Mouse (Mus musculus) heart, embryonic 16.5 days (tissue): ENCODE results near the gene Zfp933. TPM values are rescaled to one million over a fixed set of nuclear protein-coding genes. Genes with fewer than 3 reads are reported as not detected.

Experiments used
- ATAC-seq: fragments of 200-750 bp; cut with Nextera tagmentation; replicated peaks from 2 replicates; pipeline ENCODE4 v1.8.0; 2017; ENCODE audit warnings: moderate number of reproducible peaks; ENCODE audit not compliant: insufficient read depth, low FRiP score; ENCODE audit errors: extremely low read depth
- H3K27ac ChIP-seq: fragments of 300-500 bp; sonication (generic); 2 replicates; pipeline ENCODE4 v1.5.1; 2014; ENCODE audit warnings: mild to moderate bottlenecking, low read length, control low read depth, moderate library complexity
- H3K27me3 ChIP-seq: fragments of 300-500 bp; sonication (generic); 2 replicates; pipeline ENCODE4 v1.6.1; 2014; ENCODE audit warnings: low read length, mixed read lengths; ENCODE audit not compliant: control insufficient read depth, insufficient read depth
- H3K36me3 ChIP-seq: fragments of 300-500 bp; sonication (generic); 2 replicates; pipeline ENCODE4 v1.6.1; 2014; ENCODE audit not compliant: control insufficient read depth, insufficient read depth
- H3K4me1 ChIP-seq: fragments of 300-500 bp; sonication (generic); 2 replicates; pipeline ENCODE4 v1.6.1; 2014; ENCODE audit warnings: low read length, mixed read lengths; ENCODE audit not compliant: control insufficient read depth, insufficient read depth
- H3K4me2 ChIP-seq: fragments of 300-500 bp; sonication (generic); 2 replicates; pipeline ENCODE4 v1.6.1; 2014; ENCODE audit warnings: low read depth, mild to moderate bottlenecking, control low read depth, low read length
- H3K4me3 ChIP-seq: fragments of 300-500 bp; sonication (generic); 2 replicates; pipeline ENCODE4 v1.5.1; 2014; ENCODE audit warnings: mild to moderate bottlenecking, control low read depth, low read length
- H3K9ac ChIP-seq: fragments of 300-500 bp; sonication (generic); 2 replicates; pipeline ENCODE4 v1.6.1; 2014; ENCODE audit warnings: low read length, control low read depth
- H3K9me3 ChIP-seq: fragments of 300-500 bp; sonication (generic); replicated peaks from 2 replicates; pipeline ENCODE4 v1.6.1; 2016; ENCODE audit warnings: low read length; ENCODE audit not compliant: control insufficient read depth
- WGBS: fragments of 180-500 bp; shearing (Covaris S2); extraction: QIAGEN DNeasy Blood & Tissue Kit; methylation state at CpG from one replicate; pipeline ENCODE4 v1.1.7; 2014; 5-methylcytosine and 5-hydroxymethylcytosine counted together
- polyA plus RNA-seq: library from polyadenylated mRNA; unstranded; fragments of >200 nt; fragmentation: Nextera tagmentation; extraction: Ambion mirVana; gene quantifications from 2 replicates; pipeline ENCODE4 v1.2.1, GENCODE M21; 2015

Zfp933 gene
- 4.7 and 5.2 TPM in 2 replicates for polyA plus RNA-seq

DNA sequence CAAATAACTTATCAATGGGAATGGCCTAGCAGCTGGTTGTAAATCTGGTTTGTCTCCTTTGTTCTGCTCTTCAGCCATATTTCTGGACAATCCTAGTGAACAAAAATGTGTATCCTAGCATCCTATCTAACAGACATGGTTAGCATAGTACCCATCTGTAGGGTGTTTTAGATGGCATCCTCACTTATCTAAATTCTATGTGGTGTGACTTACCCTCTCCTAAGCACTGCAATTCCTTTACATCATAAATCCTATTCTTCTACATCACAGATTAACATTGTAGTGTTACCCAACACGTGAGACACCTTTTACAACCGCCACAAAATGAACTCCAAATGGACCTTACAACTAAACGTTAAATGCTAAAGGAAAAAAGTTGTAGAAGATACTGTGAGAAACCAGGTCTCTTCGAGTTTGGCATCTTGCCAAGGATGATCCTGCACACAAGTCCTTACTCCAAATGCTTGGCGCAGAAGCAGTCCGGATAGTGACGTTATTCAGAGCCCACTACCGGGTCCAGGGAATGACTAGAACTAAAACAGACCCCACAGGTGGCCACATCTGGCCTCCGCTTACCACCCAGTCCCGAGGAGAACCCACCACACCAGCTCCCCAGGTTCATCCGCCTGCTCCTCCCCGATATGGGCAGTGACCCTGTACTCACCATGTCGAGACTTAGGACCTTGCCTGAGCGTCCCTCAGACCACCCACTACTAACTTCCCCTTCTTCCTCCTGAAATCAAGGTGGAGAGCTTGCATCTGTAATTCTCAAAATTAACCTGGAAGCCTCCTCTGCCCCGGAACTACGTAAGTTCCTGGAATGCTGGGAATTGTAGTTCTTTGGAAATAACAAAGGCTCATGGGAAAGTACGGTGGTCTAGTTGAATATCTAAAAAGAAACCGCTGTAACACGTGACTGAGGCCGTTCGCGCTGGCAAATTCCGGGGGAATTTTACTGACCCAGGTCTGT, at the start of gene Zfp933:
TSS of gene Zfp933 (minus strand) at position 753 of the 970 bp plus-strand sequence.
- no peaks in the 10 kb centered on the region for H3K27me3 ChIP-seq
- H3K9ac ChIP-seq: peak within 1 kb of the TSS; percentile 85
- no peaks in the 10 kb centered on the region for H3K9me3 ChIP-seq
- peak within 1 kb of the TSS; percentile 55 for H3K27ac ChIP-seq
- peaks cover 13% of the 10 kb centered on the region for H3K4me1 ChIP-seq
- peak; percentile 92 for ATAC-seq
- peak within 1 kb of the TSS; percentile 69 for H3K4me3 ChIP-seq
- H3K36me3 ChIP-seq: peaks cover 10% of the 10 kb centered on the region
- WGBS: 2% methylated on average over 23 of the region's 23 CpGs
- H3K4me2 ChIP-seq: peak within 1 kb of the TSS; percentile 81

DNA sequence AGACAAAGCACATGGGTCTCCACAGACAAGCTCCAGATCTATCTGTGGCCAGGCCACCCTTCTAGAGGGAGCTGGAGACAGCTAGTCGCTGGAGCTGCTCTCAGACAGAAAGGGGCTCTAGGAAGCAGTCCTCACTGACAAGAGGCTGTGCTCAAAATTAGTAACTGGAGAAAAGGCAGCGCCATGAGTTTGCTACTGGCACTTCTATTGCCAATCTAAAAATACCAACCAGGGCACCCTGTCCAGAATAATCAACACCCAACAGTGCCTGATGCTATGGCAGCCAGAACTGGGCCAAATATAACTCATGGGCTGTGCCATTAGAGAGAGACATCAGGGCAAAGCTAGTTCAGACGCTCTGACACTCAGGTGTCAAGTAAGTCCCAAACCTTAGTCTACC, 49.2 kb upstream of the Zfp933 start:
- Histone ChIP-seq H3K4me1 (peaks cover 53% of the 10 kb centered on the region), H3K9ac (peak overlapping the region; percentile 60), H3K36me3 (peaks cover 61% of the 10 kb centered on the region), H3K9me3 (no peaks in the 10 kb centered on the region), H3K4me3 (no peak overlapping the region), H3K27me3 (no peaks in the 10 kb centered on the region), H3K27ac (peak overlapping the region; percentile 98), H3K4me2 (peak overlapping the region; percentile 36)
- peak; percentile 81 for ATAC-seq
- WGBS: 43% methylated on average over 3 of the region's 3 CpGs

DNA sequence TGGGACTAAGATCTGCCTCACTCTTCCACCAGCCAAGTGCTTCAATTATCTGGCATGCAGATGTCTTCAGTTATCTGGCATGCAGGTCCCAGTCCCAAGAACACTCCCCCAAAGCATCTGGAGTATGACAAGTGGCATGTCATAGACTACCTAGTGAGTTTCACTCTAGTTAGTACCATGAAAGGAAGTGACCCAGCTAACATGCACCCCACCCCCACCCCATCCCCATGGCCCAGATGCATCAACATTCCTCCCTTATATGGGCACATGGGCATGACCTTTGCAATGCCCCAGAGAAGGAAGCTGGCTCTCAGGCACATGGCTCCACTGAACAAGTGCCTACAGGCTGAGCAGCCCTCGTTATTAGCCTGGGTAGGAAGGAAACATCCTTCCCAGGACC, 48.2 kb upstream of the Zfp933 start:
- H3K4me3 ChIP-seq: no peak overlapping the region
- H3K9ac ChIP-seq: peak overlapping the region; percentile 66
- peak overlapping the region; percentile 98 for H3K27ac ChIP-seq
- no peaks in the 10 kb centered on the region for H3K9me3 ChIP-seq
- H3K4me2 ChIP-seq: peak overlapping the region; percentile 6; the same call in 1 of the 2 replicates
- ATAC-seq: peak; percentile 67
- 21% methylated on average over 1 of the region's 1 CpGs for WGBS
- H3K36me3 ChIP-seq: peaks cover 65% of the 10 kb centered on the region
- no peaks in the 10 kb centered on the region for H3K27me3 ChIP-seq
- peaks cover 51% of the 10 kb centered on the region for H3K4me1 ChIP-seq

DNA sequence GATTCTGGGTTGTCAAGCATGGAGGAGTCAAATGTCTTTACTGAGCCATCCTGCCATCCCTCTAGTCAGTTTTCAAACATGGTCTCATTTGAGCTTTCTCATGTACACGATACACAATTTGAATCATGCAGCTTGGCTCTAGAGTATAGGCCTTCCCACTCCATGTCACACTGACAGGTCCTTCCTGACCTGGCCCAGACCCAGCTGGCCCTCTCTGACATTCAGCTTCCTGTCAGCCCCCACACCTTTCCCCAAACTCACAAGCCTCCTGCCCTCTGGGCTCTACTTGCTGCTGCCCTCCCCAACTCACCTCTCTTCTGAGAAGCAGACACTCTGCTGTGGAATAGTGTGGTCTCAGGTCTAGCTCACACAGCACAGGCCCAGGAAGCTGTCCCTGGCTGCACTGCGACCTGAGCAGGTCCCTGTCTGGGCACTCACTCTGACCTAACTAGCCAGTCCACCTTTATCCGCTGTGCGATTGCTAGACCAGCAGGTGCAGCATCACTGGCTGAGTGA, 47.7 kb upstream of the Zfp933 start:
- no peaks in the 10 kb centered on the region for H3K9me3 ChIP-seq
- H3K4me2 ChIP-seq: peak overlapping the region; percentile 6; the same call in 1 of the 2 replicates
- 0 out of 2 replicates have a peak, but pooled peaks have one; percentile 2 for ATAC-seq
- H3K27me3 ChIP-seq: no peaks in the 10 kb centered on the region
- peak overlapping the region; percentile 66 for H3K9ac ChIP-seq
- WGBS: 57% methylated on average over 4 of the region's 4 CpGs
- H3K36me3 ChIP-seq: peaks cover 69% of the 10 kb centered on the region
- peaks cover 47% of the 10 kb centered on the region for H3K4me1 ChIP-seq
- peak overlapping the region; percentile 98 for H3K27ac ChIP-seq
- H3K4me3 ChIP-seq: no peak overlapping the region

DNA sequence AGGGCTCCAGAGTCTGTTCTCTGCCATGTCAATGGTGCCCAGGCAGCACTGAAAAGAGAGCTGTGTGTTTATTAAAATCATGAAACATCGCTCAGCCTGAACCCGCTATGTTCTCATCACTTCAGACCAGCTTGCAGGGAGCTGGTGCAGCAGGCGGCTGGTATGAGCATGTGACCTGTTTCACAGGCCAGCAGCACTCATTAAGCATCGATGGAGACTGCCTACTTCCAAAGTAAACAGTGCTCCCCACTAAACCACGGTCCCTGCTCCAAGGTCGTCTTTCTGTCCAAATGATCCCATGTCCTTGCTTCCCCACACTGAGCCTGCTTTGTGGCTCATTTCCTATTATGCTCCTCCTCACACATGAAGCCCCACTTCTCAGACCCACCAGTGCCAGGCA, 42.2 kb upstream of the Zfp933 start:
- peak overlapping the region; percentile 28; the same call in 1 of the 2 replicates for H3K27ac ChIP-seq
- ATAC-seq: peak; percentile 29; the same call in 1 of the 2 replicates
- H3K9me3 ChIP-seq: no peaks in the 10 kb centered on the region
- peaks cover 81% of the 10 kb centered on the region for H3K36me3 ChIP-seq
- H3K4me1 ChIP-seq: peaks cover 3% of the 10 kb centered on the region; the same call in 1 of the 2 replicates
- no peak overlapping the region for H3K4me3 ChIP-seq
- H3K9ac ChIP-seq: no peak overlapping the region
- 58% methylated on average over 6 of the region's 6 CpGs for WGBS
- no peaks in the 10 kb centered on the region for H3K27me3 ChIP-seq
- no peak overlapping the region for H3K4me2 ChIP-seq

DNA sequence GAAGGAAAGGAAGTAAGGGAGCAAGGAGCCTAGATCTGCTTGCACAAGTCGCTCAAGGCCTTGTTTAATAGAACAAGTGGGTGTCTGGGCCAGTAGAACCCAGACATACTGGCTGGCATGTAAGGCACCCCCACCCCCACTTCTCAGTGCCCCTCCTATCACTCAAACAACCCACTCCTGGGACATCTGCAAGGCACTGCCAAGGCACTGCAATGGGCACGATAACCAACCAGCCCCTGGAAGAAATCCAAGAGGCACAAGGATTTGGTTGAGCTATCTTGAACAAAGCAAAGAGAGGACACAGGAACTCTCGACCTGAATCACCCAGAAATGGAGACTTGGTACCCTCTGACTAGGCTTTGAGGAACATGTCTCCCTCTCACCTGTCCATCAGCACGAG, 40.1 kb upstream of the Zfp933 start:
- no peaks in the 10 kb centered on the region for H3K4me1 ChIP-seq
- no peak for ATAC-seq
- WGBS: 89% methylated on average over 4 of the region's 4 CpGs

DNA sequence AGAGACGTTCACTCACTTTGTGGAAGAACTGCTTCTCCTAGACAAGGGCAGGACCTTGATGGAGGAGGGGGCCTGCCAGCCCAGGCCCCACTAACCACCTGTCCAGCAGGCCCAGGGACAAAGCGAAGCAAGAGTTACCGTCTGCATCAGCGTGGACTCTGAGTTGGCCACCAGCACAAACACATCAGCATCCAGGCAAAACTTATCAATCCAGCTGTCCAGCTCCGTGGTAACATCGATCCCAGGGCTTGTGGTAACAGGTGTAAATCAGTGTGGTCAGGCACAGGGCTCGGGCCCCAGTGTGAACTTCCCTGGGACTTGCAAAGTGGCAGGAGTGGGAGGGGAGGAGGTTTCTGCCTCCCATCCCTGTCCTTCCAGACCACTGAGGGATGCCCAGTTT, 39.1 kb upstream of the Zfp933 start:
- 91% methylated on average over 7 of the region's 7 CpGs for WGBS
- no peak for ATAC-seq
- Histone ChIP-seq H3K36me3 (peaks cover 88% of the 10 kb centered on the region), H3K4me1 (no peaks in the 10 kb centered on the region), H3K9me3 (no peaks in the 10 kb centered on the region), H3K27ac (no peak overlapping the region), H3K27me3 (no peaks in the 10 kb centered on the region), H3K4me2 (no peak overlapping the region), H3K9ac (no peak overlapping the region), H3K4me3 (no peak overlapping the region)

More for the DNA sequence above, 40.1 kb upstream of the Zfp933 start:
- H3K9me3 ChIP-seq: no peaks in the 10 kb centered on the region
- no peak overlapping the region for H3K27ac ChIP-seq
- H3K4me3 ChIP-seq: no peak overlapping the region
- no peak overlapping the region for H3K9ac ChIP-seq
- no peak overlapping the region for H3K4me2 ChIP-seq
- peaks cover 85% of the 10 kb centered on the region for H3K36me3 ChIP-seq
- H3K27me3 ChIP-seq: no peaks in the 10 kb centered on the region

DNA sequence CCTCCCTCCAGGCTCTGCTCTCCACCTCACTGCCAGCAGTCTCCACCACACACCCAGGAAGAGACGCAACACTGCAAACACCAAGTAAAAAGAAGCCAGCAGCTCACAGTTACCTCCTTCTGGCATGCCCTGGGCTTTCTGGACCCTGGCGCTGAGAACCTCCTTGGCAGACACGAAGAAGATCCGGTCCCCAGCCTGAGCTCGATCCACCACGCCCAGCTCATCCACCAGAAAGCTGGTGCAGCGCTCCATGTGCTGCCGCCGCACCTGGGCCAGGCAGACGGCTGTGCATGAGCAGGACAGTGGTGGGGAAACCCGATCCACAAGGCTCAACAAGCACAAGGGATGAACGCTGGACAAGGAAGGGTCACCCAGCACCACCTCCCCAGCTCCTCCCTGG, 38.0 kb upstream of the Zfp933 start:
- Histone ChIP-seq H3K9ac (no peak overlapping the region), H3K4me2 (no peak overlapping the region), H3K4me1 (no peaks in the 10 kb centered on the region), H3K27ac (no peak overlapping the region), H3K4me3 (no peak overlapping the region), H3K27me3 (no peaks in the 10 kb centered on the region), H3K36me3 (peaks cover 92% of the 10 kb centered on the region), H3K9me3 (no peaks in the 10 kb centered on the region)
- ATAC-seq: no peak
- WGBS: 95% methylated on average over 12 of the region's 12 CpGs

DNA sequence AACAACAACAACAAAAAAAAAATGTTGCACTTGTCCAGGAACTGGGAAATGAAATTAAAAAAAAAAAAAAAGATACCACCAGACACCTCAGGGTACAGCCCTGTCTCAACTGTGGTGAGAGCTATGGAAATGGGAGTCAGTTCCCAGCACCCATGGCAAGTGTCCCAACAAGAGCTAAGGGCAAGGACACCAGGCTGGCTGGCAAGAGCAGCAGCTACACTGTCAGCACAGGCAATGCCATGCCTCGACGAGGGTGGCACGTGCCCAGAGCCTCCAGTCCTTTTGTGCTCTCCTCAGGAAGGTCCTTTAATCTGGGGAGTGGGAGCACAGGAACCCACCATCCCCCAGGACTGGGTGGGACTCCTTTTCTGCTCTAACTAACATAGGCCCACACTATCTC, 36.0 kb upstream of the Zfp933 start:
- no peaks in the 10 kb centered on the region for H3K9me3 ChIP-seq
- H3K36me3 ChIP-seq: peaks cover 94% of the 10 kb centered on the region
- WGBS: 91% methylated on average over 3 of the region's 3 CpGs
- no peaks in the 10 kb centered on the region for H3K4me1 ChIP-seq
- no peaks in the 10 kb centered on the region for H3K27me3 ChIP-seq
- H3K4me3 ChIP-seq: no peak overlapping the region
- no peak overlapping the region for H3K4me2 ChIP-seq
- ATAC-seq: no peak
- no peak overlapping the region for H3K9ac ChIP-seq
- H3K27ac ChIP-seq: no peak overlapping the region
